27 mouse cellular contexts compared by ENCODE assay signal in genomic region chr9:59457671-59458070, GRCm38 (mm10).
"Had no signal": no experiment of that assay in that cellular context is flagged by ENCODE, and none has a peak within 500 bp of the region (broad histone marks: within the 10 kb centered on the region; RNA-seq: fewer than 3 reads in every experiment).

No protein-coding gene starts in this region.

- H3K9me3 ChIP-seq: embryonic facial prominence, embryonic 10.5 days; embryonic facial prominence, embryonic 12.5 days; embryonic facial prominence, embryonic 13.5 days; embryonic facial prominence, embryonic 15.5 days; forebrain, embryonic 10.5 days; forebrain, embryonic 12.5 days; forebrain, embryonic 13.5 days; forebrain, embryonic 15.5 days had no signal

- H3K27me3 ChIP-seq: embryonic facial prominence, embryonic 12.5 days; embryonic facial prominence, embryonic 13.5 days; embryonic facial prominence, embryonic 15.5 days; forebrain, embryonic 12.5 days; forebrain, embryonic 13.5 days; forebrain, embryonic 15.5 days had no signal

- H3K27ac ChIP-seq: embryonic facial prominence, embryonic 10.5 days; embryonic facial prominence, embryonic 12.5 days; embryonic facial prominence, embryonic 13.5 days; embryonic facial prominence, embryonic 15.5 days; forebrain, embryonic 10.5 days; forebrain, embryonic 12.5 days; forebrain, embryonic 13.5 days; forebrain, embryonic 15.5 days; heart, adult 2 months had no signal

- H3K4me2 ChIP-seq: embryonic facial prominence, embryonic 12.5 days; embryonic facial prominence, embryonic 13.5 days; embryonic facial prominence, embryonic 15.5 days; forebrain, embryonic 12.5 days; forebrain, embryonic 13.5 days; forebrain, embryonic 15.5 days had no signal

- DNase-seq: cerebellum, adult 8-10 months; cerebellum, adult 9-10 months; cerebellum, adult 9-11 months; cerebellum, postnatal 10 days; cerebellum, postnatal 14 days; cerebellum, postnatal 25 days; cerebellum, postnatal 36 days; embryo, embryonic 11 days; forebrain, postnatal 0 days; gastrocnemius, adult 2 months; gastrocnemius, postnatal 10 days; gastrocnemius, postnatal 14 days; gastrocnemius, postnatal 25 days; gastrocnemius, postnatal 36 days; heart, adult 18-20 months; heart, adult 2 months had no signal

- H3K9ac ChIP-seq: embryonic facial prominence, embryonic 12.5 days; embryonic facial prominence, embryonic 13.5 days; embryonic facial prominence, embryonic 15.5 days; forebrain, embryonic 12.5 days; forebrain, embryonic 13.5 days; forebrain, embryonic 15.5 days; forebrain, postnatal 0 days had no signal

- H3K4me3 ChIP-seq: embryonic facial prominence, embryonic 10.5 days; embryonic facial prominence, embryonic 12.5 days; embryonic facial prominence, embryonic 13.5 days; embryonic facial prominence, embryonic 15.5 days; erythroblast, embryonic 14.5 days; forebrain, embryonic 10.5 days; forebrain, embryonic 12.5 days; forebrain, embryonic 13.5 days; forebrain, embryonic 15.5 days; gastrocnemius, adult 2 months; heart, adult 2 months had no signal

- H3K36me3 ChIP-seq: forebrain, embryonic 15.5 days had no signal

- ATAC-seq: forebrain, embryonic 13.5 days; forebrain, embryonic 14.5 days; forebrain, embryonic 15.5 days; forebrain, embryonic 16.5 days; forebrain, postnatal 0 days had no signal

- H3K4me1 ChIP-seq: embryonic facial prominence, embryonic 10.5 days; embryonic facial prominence, embryonic 12.5 days; forebrain, embryonic 10.5 days; forebrain, embryonic 12.5 days; forebrain, embryonic 15.5 days had no signal
